Mouse (Mus musculus) kidney, postnatal 14 days (tissue): ENCODE measurements at regions not wholly inside any gene's neighbourhood (a gene's known extent, or its start where the extent isn't known, plus 50 kb on each side); places are given as distances from the start of the nearest gene placed in this dataset.

ENCODE experiments used
- DNase-seq: peaks from one replicate; pipeline ENCODE4 v3.0.0; 2022; ENCODE audit warnings: mixed read lengths

DNA sequence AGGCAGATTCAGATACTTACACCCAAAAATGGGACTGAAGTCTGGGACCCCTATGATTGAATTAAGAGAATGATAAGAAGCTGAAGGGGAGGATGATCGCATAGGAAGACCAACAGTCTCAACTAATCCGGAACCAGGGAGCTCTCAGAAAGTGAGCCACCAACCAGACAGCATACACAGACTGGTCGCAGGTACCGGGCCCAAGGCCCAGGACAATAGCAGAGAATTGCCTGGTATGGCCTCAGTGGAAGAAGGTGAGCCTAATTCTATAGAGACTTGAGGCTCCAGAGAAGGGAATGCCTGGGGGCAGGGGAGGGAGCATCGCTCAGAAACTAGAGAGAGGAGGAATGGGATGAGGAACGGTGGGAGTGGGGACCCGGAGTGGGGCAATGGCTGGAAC is 1116.8 kb downstream of the Basp1 start:
- no peak for DNase-seq

DNA sequence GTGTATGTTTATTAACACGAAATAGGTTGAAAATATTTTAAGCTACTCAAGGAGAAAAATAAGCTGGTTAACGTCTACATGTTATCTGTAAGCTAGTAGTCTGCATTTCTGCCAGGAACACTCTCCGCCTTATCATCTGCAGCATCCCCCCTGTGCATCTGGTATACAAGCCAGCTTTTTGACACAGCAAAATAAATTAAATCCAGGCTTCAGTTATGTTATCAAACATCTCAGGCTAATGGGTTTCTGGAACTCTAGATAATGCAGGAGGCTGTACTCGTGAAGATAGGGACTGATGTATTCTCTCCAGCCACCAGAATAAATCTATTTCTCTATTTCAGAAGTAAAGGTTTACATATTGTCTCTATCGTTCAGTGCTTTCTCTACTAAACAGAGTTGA is 1138.5 kb downstream of the Basp1 start:
- DNase-seq, result no peak

DNA sequence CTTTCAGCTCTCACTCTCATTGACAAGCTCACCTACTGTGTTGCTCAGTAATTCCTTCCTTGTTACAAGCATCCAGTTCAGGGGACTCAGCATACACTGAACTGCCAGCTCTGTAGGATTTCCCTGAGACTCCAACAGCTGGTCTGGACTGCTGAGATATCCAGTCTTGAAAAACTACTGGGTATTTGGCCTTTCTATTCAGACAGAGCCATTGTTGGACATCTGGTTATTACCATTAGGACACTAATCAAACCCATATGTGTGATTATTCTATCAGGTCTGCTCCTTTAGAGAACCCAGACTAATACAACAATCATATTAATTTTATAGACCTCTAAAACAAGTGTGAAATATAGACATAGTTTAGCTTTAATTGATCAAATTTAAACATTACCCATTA is 1146.2 kb downstream of the Basp1 start:
- no peak for DNase-seq
